Mouse (Mus musculus): ENCODE measurements around the gene Olfr395. TPM values are rescaled to one million over a fixed set of nuclear protein-coding genes. Genes with fewer than 3 reads are reported as not detected.
"Not testable (repeated sequence)": the region's sequence is repeated elsewhere in the genome, so short reads cannot be mapped to it uniquely, and the experiment has no call there.

Gene Olfr395
- polyA plus RNA-seq (2017; shearing (Covaris generic)), result not detected

DNA sequence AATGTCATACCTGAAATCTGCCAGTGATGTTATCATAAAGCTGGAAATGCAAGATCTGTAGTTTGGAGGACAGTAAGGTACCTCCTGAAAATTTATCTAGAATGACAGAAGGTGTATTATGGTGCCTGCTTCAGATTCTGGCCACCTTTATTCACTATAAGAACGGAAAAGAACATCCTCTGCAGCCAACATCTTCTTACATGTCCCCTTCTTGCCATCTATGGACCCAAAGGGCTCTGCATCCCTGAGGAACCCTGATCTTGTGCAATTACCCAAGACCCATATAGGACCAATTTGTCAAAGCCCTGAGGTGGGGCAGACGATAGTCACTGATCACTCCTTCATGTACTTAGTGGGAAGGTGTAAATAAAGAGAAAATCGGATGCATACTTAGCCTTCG, at the start of gene Olfr395:
Olfr395 (minus strand) TSS at position 101 of the 400 bp plus-strand sequence.
- not testable (repeated sequence) for ATAC-seq

DNA sequence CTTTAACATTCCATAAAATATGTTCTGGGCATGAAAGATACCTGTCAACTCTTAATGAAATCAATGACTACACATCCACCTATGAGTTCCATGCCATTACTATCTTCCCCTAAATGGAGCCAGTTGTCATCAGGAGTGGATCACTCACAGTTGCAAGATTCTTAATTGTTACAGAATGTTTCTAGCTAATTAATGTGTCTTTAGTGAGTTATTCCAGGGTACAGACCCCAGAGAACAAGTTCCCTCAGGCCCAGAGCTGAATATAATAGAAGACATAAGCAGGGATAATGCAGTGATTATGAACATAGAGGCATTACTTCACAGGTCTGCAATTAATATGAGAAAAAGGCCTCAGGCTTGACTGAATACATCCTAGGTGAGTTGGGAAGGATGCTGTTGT, 27.3 kb upstream of the Olfr395 start, which contains the start of gene Olfr23:
Olfr23 (plus strand) TSS at position 301 of the 400 bp plus-strand sequence.
- ATAC-seq, result no peak

DNA sequence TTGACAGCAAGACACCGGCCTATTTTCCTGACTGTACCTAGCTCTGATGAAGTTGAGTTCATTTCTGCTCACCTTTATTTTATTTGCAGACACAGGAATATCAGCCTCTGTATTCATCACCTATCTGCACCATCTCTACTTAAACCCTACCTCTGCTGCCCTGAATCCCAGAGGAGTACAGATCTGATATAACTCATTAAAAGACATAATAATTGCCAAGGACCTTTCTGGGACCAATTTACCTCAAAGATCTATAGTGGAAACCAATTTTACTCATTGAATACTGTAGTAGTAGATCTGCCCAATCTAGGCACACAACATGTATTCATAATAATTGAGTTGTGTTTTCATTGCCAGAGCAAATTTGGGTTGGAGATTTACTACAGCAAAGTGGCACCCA, 18.4 kb downstream of the Olfr395 start, which contains the start of gene Olfr394:
Olfr394 (minus strand) TSS at position 101 of the 400 bp plus-strand sequence.
- no peak for ATAC-seq

Other genes with a start within 250 kb of the Olfr395 start
- not detected for gene Zfp735, start 220.5 kb downstream of the Olfr395 start, polyA plus RNA-seq (2017; shearing (Covaris generic))
- not detected for gene Olfr389, start 128.6 kb downstream of the Olfr395 start, polyA plus RNA-seq (2017; shearing (Covaris generic))
- gene Olfr390, start 126.3 kb downstream of the Olfr395 start, polyA plus RNA-seq (2017; shearing (Covaris generic)), result not detected
- not detected for gene Olfr391-ps, start 106.2 kb downstream of the Olfr395 start, polyA plus RNA-seq (2017; shearing (Covaris generic))
- under 1 TPM in 1 of 2 experiments, not detected in 1; 0.20 TPM for gene Olfr392, start 92.2 kb downstream of the Olfr395 start, polyA plus RNA-seq (2017; shearing (Covaris generic))
- not detected for gene Olfr393, start 57.8 kb downstream of the Olfr395 start, polyA plus RNA-seq (2017; shearing (Covaris generic))
- gene Olfr394, start 18.5 kb downstream of the Olfr395 start, polyA plus RNA-seq (2017; shearing (Covaris generic)), result not detected
- not detected for gene Olfr23, start 27.4 kb upstream of the Olfr395 start, polyA plus RNA-seq (2017; shearing (Covaris generic))
- gene Olfr397, start 51.5 kb upstream of the Olfr395 start, polyA plus RNA-seq (2017; shearing (Covaris generic)), result not detected
- gene Olfr398, start 81.1 kb upstream of the Olfr395 start, polyA plus RNA-seq (2017; shearing (Covaris generic)), result under 1 TPM in 1 of 2 experiments, not detected in 1; 0.07 TPM
- under 1 TPM; 0.42 to 0.48 TPM for gene Olfr139, start 147.3 kb upstream of the Olfr395 start, polyA plus RNA-seq (2017; shearing (Covaris generic))
- gene Olfr399, start 147.3 kb upstream of the Olfr395 start, polyA plus RNA-seq (2017; shearing (Covaris generic)), result not detected
- not detected for gene Zfp616, start 160.7 kb upstream of the Olfr395 start, polyA plus RNA-seq (2017; shearing (Covaris generic))
- gene Olfr401, start 204.4 kb upstream of the Olfr395 start, polyA plus RNA-seq (2017; shearing (Covaris generic)), result not detected
- not detected for gene Olfr402, start 244.2 kb upstream of the Olfr395 start, polyA plus RNA-seq (2017; shearing (Covaris generic))